14 mouse cellular contexts compared by ENCODE assay signal in genomic region chr17:24443409-24443808, GRCm38 (mm10). TPM values are rescaled to one million over a fixed set of nuclear protein-coding genes. Genes with fewer than 3 reads are reported as not detected.
DNase-seq lines count a peak whose midpoint lies in the region; ATAC-seq and TF ChIP-seq lines count a peak whose summit lies in the region.
"Had no signal": no experiment of that assay in that cellular context is flagged by ENCODE, and none has a peak within 500 bp of the region (broad histone marks: within the 10 kb centered on the region; RNA-seq: fewer than 3 reads in every experiment).

No protein-coding gene starts in this region.

- H3K9ac ChIP-seq in hindbrain, postnatal 0 days (replicated peaks; ENCODE audit: low read length): no peak overlapping the region
- H3K9ac ChIP-seq: midbrain, embryonic 13.5 days; stomach, embryonic 15.5 days had no signal

- no peak for TF ChIP-seq CTCF in hindbrain, postnatal 0 days (IDR thresholded peaks at IDR 0.05; ENCODE audit: low read depth)

- no peak for ATAC-seq in cerebellum, adult (ENCODE audit: insufficient number of reproducible peaks, low FRiP score, low TSS enrichment)
- no peak for ATAC-seq in hindbrain, postnatal 0 days
- ATAC-seq: forebrain, embryonic 16.5 days; midbrain, embryonic 13.5 days had no signal

- peak; percentile 84 for DNase-seq in cerebellum, adult 11-12 months
- DNase-seq in right cerebral cortex, adult 18-20 months: peak; percentile 51
- DNase-seq in right cerebral cortex, postnatal 25 days: no peak
- peak; percentile 78 to 80 for DNase-seq in cerebellum, postnatal 36 days
- peak; percentile 23 for DNase-seq in telencephalon, adult 2 months (ENCODE audit: low read depth, low spot score)
- no peak for DNase-seq in lung, adult 18-20 months
- no peak for DNase-seq in hindbrain, postnatal 0 days (ENCODE audit: low spot score)
- DNase-seq: heart, adult 18-20 months; lung, adult 2 months had no signal

- H3K4me2 ChIP-seq in hindbrain, postnatal 0 days (ENCODE audit: low read depth, low read length): no peak overlapping the region
- H3K4me2 ChIP-seq: midbrain, embryonic 13.5 days; stomach, embryonic 15.5 days had no signal

- H3K36me3 ChIP-seq in hindbrain, postnatal 0 days (ENCODE audit: insufficient read depth, low read length): peaks cover 74% of the 10 kb centered on the region

- H3K4me3 ChIP-seq in hindbrain, postnatal 0 days (ENCODE audit: low read length): no peak overlapping the region
- H3K4me3 ChIP-seq: midbrain, embryonic 13.5 days; stomach, embryonic 15.5 days had no signal

- H3K4me1 ChIP-seq in hindbrain, postnatal 0 days (ENCODE audit: insufficient read depth, low read length): no peaks in the 10 kb centered on the region
- H3K4me1 ChIP-seq: midbrain, embryonic 13.5 days; stomach, embryonic 15.5 days had no signal

- H3K9me3 ChIP-seq in hindbrain, postnatal 0 days (ENCODE audit: low read length): no peaks in the 10 kb centered on the region
- H3K9me3 ChIP-seq: midbrain, embryonic 13.5 days; stomach, embryonic 15.5 days had no signal

- no peaks in the 10 kb centered on the region for H3K27me3 ChIP-seq in hindbrain, postnatal 0 days (ENCODE audit: insufficient read depth, low read length)
- H3K27me3 ChIP-seq: midbrain, embryonic 13.5 days; stomach, embryonic 15.5 days had no signal

- 90% methylated on average over 4 of the region's 4 CpGs for WGBS in hindbrain, postnatal 0 days

- H3K27ac ChIP-seq in hindbrain, postnatal 0 days: no peak overlapping the region
- H3K27ac ChIP-seq: macrophage; midbrain, embryonic 13.5 days; stomach, embryonic 15.5 days had no signal

RNA-seq across cellular contexts. Expression of gene Dnase1l2, which starts 0.5 kb away (rescaled TPM):
- 4.7 and 7.0 TPM in 2 replicates for total RNA-seq in hindbrain, postnatal 0 days (2014; rRNA removed)
- polyA plus RNA-seq in hindbrain, postnatal 0 days (2015; fragmentation: Nextera tagmentation; extraction: Ambion mirVana): 0.71 and 1.1 TPM in 2 replicates

RNA-seq across cellular contexts. Expression of gene Eci1, which starts 17.0 kb away (rescaled TPM):
- total RNA-seq in hindbrain, postnatal 0 days (2014; rRNA removed): 45.2 and 47.9 TPM in 2 replicates
- polyA plus RNA-seq in hindbrain, postnatal 0 days (2015; fragmentation: Nextera tagmentation; extraction: Ambion mirVana): 56.8 and 60.6 TPM in 2 replicates

RNA-seq across cellular contexts. Expression of gene E4f1, which starts 26.7 kb away (rescaled TPM):
- total RNA-seq in hindbrain, postnatal 0 days (2014; rRNA removed): 32.4 and 36.3 TPM in 2 replicates
- 28.0 and 33.5 TPM in 2 replicates for polyA plus RNA-seq in hindbrain, postnatal 0 days (2015; fragmentation: Nextera tagmentation; extraction: Ambion mirVana)

RNA-seq across cellular contexts. Expression of gene Pgp, which starts 26.8 kb away (rescaled TPM):
- total RNA-seq in hindbrain, postnatal 0 days (2014; rRNA removed): 71.7 and 74.1 TPM in 2 replicates
- 94.1 and 97.6 TPM in 2 replicates for polyA plus RNA-seq in hindbrain, postnatal 0 days (2015; fragmentation: Nextera tagmentation; extraction: Ambion mirVana)

RNA-seq across cellular contexts. Expression of gene Rnps1, which starts 29.0 kb away (rescaled TPM):
- total RNA-seq in hindbrain, postnatal 0 days (2014; rRNA removed): 234 and 244 TPM in 2 replicates
- polyA plus RNA-seq in hindbrain, postnatal 0 days (2015; fragmentation: Nextera tagmentation; extraction: Ambion mirVana): 287 and 295 TPM in 2 replicates

Comparison
In these comparisons a context has a peak if more than half of its experiments do, and no peak if none do; other contexts are left out.
1. DNase-seq: peak in cerebellum, adult 11-12 months (single experiment), right cerebral cortex, adult 18-20 months (single experiment), cerebellum, postnatal 36 days (2 of 2) and telencephalon, adult 2 months (single experiment); none in right cerebral cortex, postnatal 25 days (single experiment), lung, adult 18-20 months (0 of 2) and hindbrain, postnatal 0 days (single experiment).